Mouse (Mus musculus) stomach, embryonic 16.5 days (tissue): ENCODE results near the gene C2cd4c. TPM values are rescaled to one million over a fixed set of nuclear protein-coding genes. Genes with fewer than 3 reads are reported as not detected.

Experiments
- polyA plus RNA-seq: library from polyadenylated mRNA; unstranded; fragments of >200 nt; fragmentation: Nextera tagmentation; extraction: Ambion mirVana; gene quantifications from 2 replicates; pipeline ENCODE4 v1.2.1, GENCODE M21; 2015

The C2cd4c gene
- polyA plus RNA-seq, 1 experiment from 2014 or later = 0.03 TPM

Other genes with a start within 250 kb of the C2cd4c start
- gene Vmn2r83, start 145.3 kb downstream of the C2cd4c start, polyA plus RNA-seq = not detected in 2 replicates
- gene Plpp2, start 80.2 kb downstream of the C2cd4c start, polyA plus RNA-seq = 69.9 and 88.4 TPM in 2 replicates
- 40.7 and 46.8 TPM in 2 replicates for gene Mier2, start 58.8 kb downstream of the C2cd4c start, polyA plus RNA-seq
- not detected in 2 replicates for gene Theg, start 26.7 kb downstream of the C2cd4c start, polyA plus RNA-seq
- gene Shc2, start 23.9 kb upstream of the C2cd4c start, polyA plus RNA-seq = 3.0 and 3.2 TPM in 2 replicates
- not detected in 2 replicates for gene Odf3l2, start 31.7 kb upstream of the C2cd4c start, polyA plus RNA-seq
- 33.7 and 41.9 TPM in 2 replicates for gene Madcam1, start 50.5 kb upstream of the C2cd4c start, polyA plus RNA-seq
- 47.4 and 53.2 TPM in 2 replicates for gene Tpgs1, start 55.3 kb upstream of the C2cd4c start, polyA plus RNA-seq
- gene Cdc34, start 68.2 kb upstream of the C2cd4c start, polyA plus RNA-seq = 84.6 and 86.3 TPM in 2 replicates
- 0.31 and 0.44 TPM in 2 replicates for gene Gzmm, start 75.0 kb upstream of the C2cd4c start, polyA plus RNA-seq
- gene Bsg, start 90.5 kb upstream of the C2cd4c start, polyA plus RNA-seq = 983 and 1,041 TPM in 2 replicates
- gene Hcn2, start 102.6 kb upstream of the C2cd4c start, polyA plus RNA-seq = not detected in 2 replicates
- 33.3 and 40.9 TPM in 2 replicates for gene Polrmt, start 132.6 kb upstream of the C2cd4c start, polyA plus RNA-seq
- gene Fgf22, start 141.1 kb upstream of the C2cd4c start, polyA plus RNA-seq = 0.37 and 0.50 TPM in 2 replicates
- gene Rnf126, start 152.9 kb upstream of the C2cd4c start, polyA plus RNA-seq = 29.9 and 34.8 TPM in 2 replicates
- 18.1 and 23.1 TPM in 2 replicates for gene Fstl3, start 163.2 kb upstream of the C2cd4c start, polyA plus RNA-seq
- gene Prss57, start 176.9 kb upstream of the C2cd4c start, polyA plus RNA-seq = 0.55 and 0.72 TPM in 2 replicates
- 56.8 and 58.0 TPM in 2 replicates for gene Palm, start 179.5 kb upstream of the C2cd4c start, polyA plus RNA-seq
- 50.6 and 62.3 TPM in 2 replicates for gene Misp, start 207.0 kb upstream of the C2cd4c start, polyA plus RNA-seq
- 268 and 308 TPM in 2 replicates for gene Ptbp1, start 240.4 kb upstream of the C2cd4c start, polyA plus RNA-seq